Mouse (Mus musculus): ENCODE data around the gene Rnh1.

Gene Rnh1

GRCm38 (mm10) chr7:141204546-141204945 is 31.9 kb upstream of the Rnh1 start:
- DNase-seq: no peak

GRCm38 (mm10) chr7:141198121-141198520 is 25.5 kb upstream of the Rnh1 start:
- DNase-seq: no peak

- no peak for DNase-seq
Observed at GRCm38 (mm10) chr7:141196619-141197282, 24.1 kb upstream of the Rnh1 start.

- no peak for DNase-seq
Observed at GRCm38 (mm10) chr7:141195754-141196153, 23.1 kb upstream of the Rnh1 start.

GRCm38 (mm10) chr7:141194830-141195229 is 22.2 kb upstream of the Rnh1 start:
- DNase-seq: peak; percentile 73 to 81

- no peak for DNase-seq
Observed at GRCm38 (mm10) chr7:141194409-141194808, 21.8 kb upstream of the Rnh1 start.

- peak; percentile 98 for DNase-seq
Observed at GRCm38 (mm10) chr7:141193948-141194347, 21.3 kb upstream of the Rnh1 start, which contains the start of the genes Hras and Lrrc56. TSS of gene Hras (minus strand) at chr7:141194005. TSS of gene Lrrc56 (plus strand) at chr7:141194157.

- DNase-seq: peak in 1 of 2 experiments; percentile 47
Observed at GRCm38 (mm10) chr7:141193348-141193856, 20.7 kb upstream of the Rnh1 start.

GRCm38 (mm10) chr7:141192776-141193347 is 20.2 kb upstream of the Rnh1 start:
- DNase-seq: peak in 1 of 2 experiments; percentile 26

- DNase-seq: no peak
Observed at GRCm38 (mm10) chr7:141191796-141192685, 19.4 kb upstream of the Rnh1 start.

GRCm38 (mm10) chr7:141191036-141191435 is 18.4 kb upstream of the Rnh1 start:
- DNase-seq: no peak

- DNase-seq: no peak
Observed at GRCm38 (mm10) chr7:141190220-141190619, 17.6 kb upstream of the Rnh1 start.

GRCm38 (mm10) chr7:141188733-141189132 is 16.1 kb upstream of the Rnh1 start:
- no peak for DNase-seq

GRCm38 (mm10) chr7:141188194-141188593 is 15.5 kb upstream of the Rnh1 start:
- DNase-seq: no peak

- peak; percentile 88 to 94 for DNase-seq
Observed at GRCm38 (mm10) chr7:141176173-141176572, 3.5 kb upstream of the Rnh1 start.

- no peak for DNase-seq
Observed at GRCm38 (mm10) chr7:141175068-141175467, 2.4 kb upstream of the Rnh1 start.

GRCm38 (mm10) chr7:141173323-141173850 is 730 bp upstream of the Rnh1 start:
- DNase-seq: no peak

- DNase-seq: no peak
Observed at GRCm38 (mm10) chr7:141169866-141170265, 2.8 kb downstream of the Rnh1 start.

GRCm38 (mm10) chr7:141169300-141169699 is 3.4 kb downstream of the Rnh1 start:
- DNase-seq: no peak

GRCm38 (mm10) chr7:141168518-141168953 is 4.1 kb downstream of the Rnh1 start:
- DNase-seq: no peak

GRCm38 (mm10) chr7:141167901-141168517 is 4.6 kb downstream of the Rnh1 start:
- DNase-seq: no peak

- no peak for DNase-seq
Observed at GRCm38 (mm10) chr7:141164850-141165249, 7.8 kb downstream of the Rnh1 start.
